Mouse (Mus musculus): ENCODE measurements around the gene Rlim. TPM values are rescaled to one million over a fixed set of nuclear protein-coding genes. Genes with fewer than 3 reads are reported as not detected.

Gene Rlim
- polyA plus RNA-seq, 2 experiments from 2014 or later: 28.3 to 32.7 TPM

Other genes with a start within 250 kb of the Rlim start
- gene Slc16a2, start 159.3 kb downstream of the Rlim start, polyA plus RNA-seq (2017; shearing (Covaris generic)): not detected
- gene Nexmif, start 219.9 kb upstream of the Rlim start, polyA plus RNA-seq (2017; shearing (Covaris generic)): not detected

All from CD4-positive, CD25-positive, alpha-beta regulatory T cell, adult 4 months (primary cell).